Mouse (Mus musculus) spleen, adult 2 months (tissue): ENCODE data around the gene Asf1b.

Source experiments
- CTCF ChIP-seq: fragments of 200-500 bp; IDR thresholded peaks from 2 replicates; pipeline ENCODE4 v1.5.1; 2011; ENCODE audit warnings: mild to moderate bottlenecking, inconsistent platforms; ENCODE audit not compliant: insufficient read depth, insufficient read length, insufficient replicate concordance; ENCODE audit errors: extremely low read depth
- POLR2A ChIP-seq: fragments of 200-500 bp; IDR thresholded peaks from 2 replicates; pipeline ENCODE4 v1.6.1; 2011; ENCODE audit warnings: low read depth, low read length, inconsistent platforms

DNA sequence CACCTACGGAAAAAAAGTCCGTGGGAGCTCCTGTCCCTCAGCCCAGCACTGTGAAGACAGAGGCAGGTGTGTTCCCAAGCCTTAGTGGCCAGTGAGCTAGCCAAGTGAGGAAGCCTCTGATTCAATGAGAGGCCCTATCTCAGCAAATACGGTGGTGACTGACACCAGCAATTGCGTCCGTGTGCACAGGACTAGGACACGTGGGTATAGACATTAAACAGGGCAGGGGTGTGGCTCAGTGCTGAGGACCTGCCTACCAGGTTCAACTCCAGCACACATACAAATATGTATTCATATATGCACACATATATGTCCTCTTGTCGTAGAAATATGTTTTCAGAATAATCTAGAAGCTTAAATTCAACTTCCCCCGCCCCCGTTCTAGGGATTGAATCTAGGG, 64.4 kb downstream of the Asf1b start:
- TF ChIP-seq POLR2A: no peak
- no peak for TF ChIP-seq CTCF
